Mouse (Mus musculus): ENCODE data around the gene Plekha4.

Plekha4 gene

GRCm38 (mm10) chr7:45585923-45586322, 59.8 kb downstream of the Plekha4 start:
- Histone ChIP-seq H3K36me3 (ENCODE audit: insufficient read depth, low read length) (peaks cover 79% of the 10 kb centered on the region), H3K9me3 (ENCODE audit: low read length) (no peaks in the 10 kb centered on the region), H3K27me3 (ENCODE audit: insufficient read depth, low read length) (no peaks in the 10 kb centered on the region), H3K4me3 (replicated peaks; ENCODE audit: low read length) (no peak overlapping the region), H3K4me1 (replicated peaks; ENCODE audit: low read depth, low read length) (peaks cover 55% of the 10 kb centered on the region)
- no peak for TF ChIP-seq NANOG (IDR thresholded peaks at IDR 0.05; ENCODE audit: borderline replicate concordance, low read length)
- no peak for TF ChIP-seq CTCF (conservative IDR thresholded peaks at IDR 0.05; ENCODE audit: low read length)
- no peak for TF ChIP-seq POU5F1 (IDR thresholded peaks at IDR 0.05; ENCODE audit: borderline replicate concordance, low read length)

DNA sequence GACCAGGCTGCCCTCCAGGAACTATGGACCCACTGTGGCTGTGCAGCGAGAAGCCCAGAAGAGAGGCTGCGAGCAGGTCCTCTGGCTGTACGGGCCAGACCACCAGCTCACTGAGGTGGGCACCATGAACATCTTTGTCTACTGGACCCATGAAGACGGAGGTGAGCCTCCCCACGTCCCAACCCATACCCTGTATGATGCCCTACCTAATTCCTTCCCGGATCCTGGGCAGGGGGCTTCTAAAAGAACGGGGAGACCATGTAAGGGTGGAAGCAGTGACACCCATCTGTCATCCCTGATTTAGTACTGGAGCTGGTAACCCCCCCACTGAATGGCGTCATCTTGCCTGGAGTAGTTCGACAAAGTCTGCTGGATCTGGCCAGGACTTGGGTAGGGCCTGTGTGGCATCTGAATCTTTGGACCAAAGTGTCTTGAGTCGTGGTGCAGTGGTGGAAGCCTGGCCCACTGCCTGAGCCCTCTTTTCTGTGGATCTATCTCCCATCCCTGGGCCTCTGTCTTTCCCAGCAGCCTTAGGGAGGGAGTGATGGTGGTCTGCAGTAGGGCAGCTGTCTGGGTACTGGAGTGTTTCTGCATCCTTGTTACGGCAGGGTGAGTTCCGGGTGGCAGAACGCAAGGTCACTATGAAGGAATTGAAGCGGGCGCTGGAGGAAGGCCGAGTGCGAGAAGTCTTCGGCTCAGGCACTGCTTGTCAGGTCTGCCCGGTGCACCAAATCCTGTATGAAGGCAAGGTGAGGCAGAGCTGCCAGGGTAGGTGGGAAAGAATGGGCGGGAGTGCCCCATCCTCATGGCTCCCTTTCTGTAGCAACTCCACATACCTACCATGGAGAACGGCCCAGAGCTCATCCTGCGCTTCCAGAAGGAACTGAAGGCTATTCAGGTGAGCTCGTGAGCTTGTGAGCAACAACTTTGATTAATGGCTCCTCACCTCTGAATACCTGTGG, 61.8 kb downstream of the Plekha4 start:
- no peak overlapping the region for H3K4me3 ChIP-seq (replicated peaks; ENCODE audit: low read length)
- no peaks in the 10 kb centered on the region for H3K27me3 ChIP-seq (ENCODE audit: insufficient read depth, low read length)
- H3K9me3 ChIP-seq (ENCODE audit: low read length): no peaks in the 10 kb centered on the region
- TF ChIP-seq CTCF (conservative IDR thresholded peaks at IDR 0.05; ENCODE audit: low read length) (no peak), NANOG (IDR thresholded peaks at IDR 0.05; ENCODE audit: borderline replicate concordance, low read length) (no peak), POU5F1 (IDR thresholded peaks at IDR 0.05; ENCODE audit: borderline replicate concordance, low read length) (no peak)
- peaks cover 60% of the 10 kb centered on the region for H3K36me3 ChIP-seq (ENCODE audit: insufficient read depth, low read length)
- H3K4me1 ChIP-seq (replicated peaks; ENCODE audit: low read depth, low read length): peaks cover 59% of the 10 kb centered on the region

DNA sequence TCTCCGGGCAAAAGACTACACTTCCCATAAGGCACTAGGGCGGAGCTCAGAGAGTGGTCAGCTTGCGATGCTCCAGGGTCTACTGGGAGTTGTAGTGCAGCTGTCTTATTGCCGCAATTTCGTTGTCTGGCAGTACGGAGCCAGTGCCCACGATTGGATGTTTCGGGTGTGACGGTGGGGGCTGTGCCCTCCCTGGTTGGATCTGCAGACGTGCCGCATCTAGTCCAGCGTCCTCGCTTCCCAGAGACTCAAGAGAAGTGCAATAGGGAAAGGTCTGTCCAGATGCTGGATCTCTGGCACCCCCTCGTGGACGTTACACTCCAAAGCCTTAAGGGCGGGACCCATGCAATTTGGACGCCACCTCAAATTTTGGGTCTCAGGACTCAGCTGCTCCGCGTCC, 63.0 kb downstream of the Plekha4 start:
- Histone ChIP-seq H3K4me3 (replicated peaks; ENCODE audit: low read length) (peak overlapping the region; percentile 54; the same call in 1 of the 2 replicates), H3K36me3 (ENCODE audit: insufficient read depth, low read length) (peaks cover 52% of the 10 kb centered on the region), H3K9me3 (ENCODE audit: low read length) (no peaks in the 10 kb centered on the region), H3K27me3 (ENCODE audit: insufficient read depth, low read length) (no peaks in the 10 kb centered on the region), H3K4me1 (replicated peaks; ENCODE audit: low read depth, low read length) (peaks cover 60% of the 10 kb centered on the region)
- TF ChIP-seq NANOG (IDR thresholded peaks at IDR 0.05; ENCODE audit: borderline replicate concordance, low read length) (no peak), CTCF (conservative IDR thresholded peaks at IDR 0.05; ENCODE audit: low read length) (peak; percentile 79)

DNA sequence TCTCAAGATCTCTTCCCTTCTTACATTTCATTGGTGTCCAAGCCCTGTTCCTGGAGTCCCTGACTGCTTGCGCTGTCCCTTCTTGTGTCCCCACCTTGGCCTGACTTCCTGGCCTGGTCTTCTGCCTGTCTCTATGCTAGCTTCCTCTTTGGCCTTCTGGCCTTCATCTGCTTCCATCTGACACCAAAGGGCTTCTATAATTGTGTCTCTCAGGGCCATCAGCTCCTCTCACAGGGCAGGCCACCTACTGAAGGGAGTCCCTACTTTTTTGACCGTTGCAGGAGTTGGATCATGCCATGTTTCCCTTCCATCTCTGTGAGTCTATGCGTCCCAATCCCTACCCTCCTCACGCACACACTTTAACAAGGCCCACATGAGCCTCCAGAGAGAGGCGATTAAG, 63.8 kb downstream of the Plekha4 start:
- no peak for TF ChIP-seq CTCF (conservative IDR thresholded peaks at IDR 0.05; ENCODE audit: low read length)
- TF ChIP-seq POU5F1 (IDR thresholded peaks at IDR 0.05; ENCODE audit: borderline replicate concordance, low read length): no peak
- TF ChIP-seq NANOG (IDR thresholded peaks at IDR 0.05; ENCODE audit: borderline replicate concordance, low read length): no peak
- Histone ChIP-seq H3K4me1 (replicated peaks; ENCODE audit: low read depth, low read length) (peaks cover 61% of the 10 kb centered on the region), H3K9me3 (ENCODE audit: low read length) (no peaks in the 10 kb centered on the region), H3K36me3 (ENCODE audit: insufficient read depth, low read length) (peaks cover 48% of the 10 kb centered on the region), H3K27me3 (ENCODE audit: insufficient read depth, low read length) (no peaks in the 10 kb centered on the region), H3K4me3 (replicated peaks; ENCODE audit: low read length) (no peak overlapping the region)

GRCm38 (mm10) chr7:45590874-45591273, 64.7 kb downstream of the Plekha4 start:
- H3K4me1 ChIP-seq (replicated peaks; ENCODE audit: low read depth, low read length): peaks cover 61% of the 10 kb centered on the region
- H3K4me3 ChIP-seq (replicated peaks; ENCODE audit: low read length): no peak overlapping the region
- no peak for TF ChIP-seq POU5F1 (IDR thresholded peaks at IDR 0.05; ENCODE audit: borderline replicate concordance, low read length)
- peak; percentile 20; the same call in 1 of the 2 replicates for TF ChIP-seq CTCF (conservative IDR thresholded peaks at IDR 0.05; ENCODE audit: low read length)

DNA sequence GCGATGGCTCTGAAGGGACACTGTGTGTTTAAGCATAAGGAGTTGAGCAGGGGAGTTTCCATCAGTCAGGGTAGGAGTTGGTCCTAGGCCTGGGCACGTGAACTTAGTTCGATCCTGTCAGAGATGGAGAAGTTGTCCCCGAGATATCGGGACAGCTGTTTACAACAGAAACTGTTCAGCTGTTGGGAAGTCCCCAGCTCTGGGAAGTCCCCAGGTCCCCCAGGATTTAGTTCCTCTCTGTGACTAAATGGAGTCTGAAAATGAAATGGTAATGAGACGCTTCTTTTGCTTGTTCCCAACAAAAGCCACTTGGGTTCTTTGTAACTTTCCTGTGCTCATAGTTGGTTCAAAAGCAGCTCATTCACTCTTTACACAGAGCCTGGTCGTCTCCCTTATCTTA, 65.8 kb downstream of the Plekha4 start:
- TF ChIP-seq NANOG (IDR thresholded peaks at IDR 0.05; ENCODE audit: borderline replicate concordance, low read length): no peak
- no peak for TF ChIP-seq POU5F1 (IDR thresholded peaks at IDR 0.05; ENCODE audit: borderline replicate concordance, low read length)
- TF ChIP-seq CTCF (conservative IDR thresholded peaks at IDR 0.05; ENCODE audit: low read length): no peak
- no peak overlapping the region for H3K4me3 ChIP-seq (replicated peaks; ENCODE audit: low read length)
- H3K27me3 ChIP-seq (ENCODE audit: insufficient read depth, low read length): no peaks in the 10 kb centered on the region
- H3K9me3 ChIP-seq (ENCODE audit: low read length): no peaks in the 10 kb centered on the region
- peaks cover 31% of the 10 kb centered on the region for H3K36me3 ChIP-seq (ENCODE audit: insufficient read depth, low read length)
- peaks cover 61% of the 10 kb centered on the region for H3K4me1 ChIP-seq (replicated peaks; ENCODE audit: low read depth, low read length)

More at GRCm38 (mm10) chr7:45590874-45591273, 64.7 kb downstream of the Plekha4 start:
- peaks cover 39% of the 10 kb centered on the region for H3K36me3 ChIP-seq (ENCODE audit: insufficient read depth, low read length)
- no peaks in the 10 kb centered on the region for H3K27me3 ChIP-seq (ENCODE audit: insufficient read depth, low read length)
- H3K9me3 ChIP-seq (ENCODE audit: low read length): no peaks in the 10 kb centered on the region

GRCm38 (mm10) chr7:45593118-45593815, 67.1 kb downstream of the Plekha4 start:
- peaks cover 49% of the 10 kb centered on the region for H3K4me1 ChIP-seq (replicated peaks; ENCODE audit: low read depth, low read length)
- TF ChIP-seq POU5F1 (IDR thresholded peaks at IDR 0.05; ENCODE audit: borderline replicate concordance, low read length) (no peak), NANOG (IDR thresholded peaks at IDR 0.05; ENCODE audit: borderline replicate concordance, low read length) (no peak), CTCF (conservative IDR thresholded peaks at IDR 0.05; ENCODE audit: low read length) (peak; percentile 95)
- H3K9me3 ChIP-seq (ENCODE audit: low read length): peaks cover 4% of the 10 kb centered on the region; the same call in 1 of the 2 replicates
- no peak overlapping the region for H3K4me3 ChIP-seq (replicated peaks; ENCODE audit: low read length)
- H3K27me3 ChIP-seq (ENCODE audit: insufficient read depth, low read length): no peaks in the 10 kb centered on the region
- H3K36me3 ChIP-seq (ENCODE audit: insufficient read depth, low read length): peaks cover 17% of the 10 kb centered on the region

DNA sequence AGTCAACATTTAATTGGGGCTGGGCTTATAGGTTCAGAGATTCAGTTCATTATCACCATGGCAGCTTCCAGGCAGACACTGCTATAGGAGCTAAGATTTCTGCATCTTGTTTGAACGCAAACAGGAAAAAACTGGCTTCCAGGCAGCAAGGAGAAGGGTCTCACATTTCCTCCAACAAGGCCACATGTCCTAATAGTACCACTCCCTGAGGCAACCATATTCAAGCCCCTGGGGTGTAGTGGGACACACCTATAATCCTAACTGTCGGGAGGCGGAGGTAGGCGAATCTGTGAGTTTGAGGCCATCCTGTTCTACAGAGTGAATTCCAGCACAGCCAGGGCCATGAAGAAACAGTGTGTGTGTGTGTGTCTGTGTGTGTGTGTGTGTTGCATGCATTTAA, 69.0 kb downstream of the Plekha4 start:
- peaks cover 4% of the 10 kb centered on the region; the same call in 1 of the 2 replicates for H3K9me3 ChIP-seq (ENCODE audit: low read length)
- H3K36me3 ChIP-seq (ENCODE audit: insufficient read depth, low read length): peaks cover 7% of the 10 kb centered on the region
- peaks cover 51% of the 10 kb centered on the region for H3K4me1 ChIP-seq (replicated peaks; ENCODE audit: low read depth, low read length)
- H3K4me3 ChIP-seq (replicated peaks; ENCODE audit: low read length): 0 out of 2 replicates have a peak overlapping the region, but pooled peaks have one; percentile 14
- TF ChIP-seq NANOG (IDR thresholded peaks at IDR 0.05; ENCODE audit: borderline replicate concordance, low read length) (no peak), POU5F1 (IDR thresholded peaks at IDR 0.05; ENCODE audit: borderline replicate concordance, low read length) (no peak), CTCF (conservative IDR thresholded peaks at IDR 0.05; ENCODE audit: low read length) (no peak)
- no peaks in the 10 kb centered on the region for H3K27me3 ChIP-seq (ENCODE audit: insufficient read depth, low read length)

Data from E14TG2a.4 (cell line).